Mouse (Mus musculus) telencephalon, adult 2 months (tissue): ENCODE measurements around the gene Prss56.

Experiments used
- DNase-seq: peaks from one replicate; pipeline ENCODE4 v3.0.0-alpha.2; 2011; ENCODE audit warnings: low read depth, low spot score

Gene Prss56

GRCm38 (mm10) chr1:87185526-87185925 lies 2.4 kb downstream of the Prss56 start:
- DNase-seq: no peak

DNA sequence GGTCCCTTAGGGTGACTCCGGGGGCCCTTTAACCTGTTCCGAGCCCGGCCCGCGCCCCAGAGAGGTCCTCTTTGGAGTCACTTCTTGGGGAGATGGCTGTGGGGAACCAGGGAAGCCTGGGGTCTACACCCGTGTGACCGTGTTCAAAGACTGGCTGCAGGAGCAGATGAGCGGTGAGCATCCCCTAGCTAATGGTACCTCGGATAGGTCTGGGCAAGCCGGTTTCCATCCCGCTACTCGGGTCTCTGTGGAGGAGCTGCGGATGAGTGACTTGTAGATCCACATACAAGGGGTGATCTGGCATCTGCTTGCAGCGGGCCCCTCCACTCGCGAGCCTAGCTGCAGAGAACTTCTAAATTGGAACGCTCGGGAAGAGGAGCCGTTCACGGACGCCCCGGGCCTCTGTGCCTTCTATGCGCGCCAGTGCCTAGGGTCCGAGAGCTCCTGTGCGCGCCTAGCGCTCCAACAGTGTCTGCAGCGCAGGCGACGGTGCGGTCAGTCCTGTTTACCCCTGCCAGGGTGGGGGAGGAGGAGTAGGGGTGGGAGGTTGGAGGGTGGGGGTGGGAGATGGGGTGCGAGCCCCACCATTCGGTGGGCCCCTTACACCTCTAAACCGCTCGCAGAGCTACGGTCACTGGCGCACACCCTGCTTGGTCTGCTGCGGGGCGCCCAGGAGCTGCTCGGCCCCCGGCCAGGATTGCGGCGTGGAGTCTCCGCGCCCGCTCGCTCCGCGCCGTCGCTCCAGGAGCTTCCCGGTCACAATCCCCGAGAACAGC lies 3.3 kb downstream of the Prss56 start:
- no peak for DNase-seq

- DNase-seq: peak; percentile 28
Measured at GRCm38 (mm10) chr1:87187037-87187355, 3.9 kb downstream of the Prss56 start.

- no peak for DNase-seq
Measured at GRCm38 (mm10) chr1:87190429-87190828, 7.3 kb downstream of the Prss56 start, which contains the start of gene Chrnd. TSS of gene Chrnd (plus strand) at chr1:87190607.

DNA sequence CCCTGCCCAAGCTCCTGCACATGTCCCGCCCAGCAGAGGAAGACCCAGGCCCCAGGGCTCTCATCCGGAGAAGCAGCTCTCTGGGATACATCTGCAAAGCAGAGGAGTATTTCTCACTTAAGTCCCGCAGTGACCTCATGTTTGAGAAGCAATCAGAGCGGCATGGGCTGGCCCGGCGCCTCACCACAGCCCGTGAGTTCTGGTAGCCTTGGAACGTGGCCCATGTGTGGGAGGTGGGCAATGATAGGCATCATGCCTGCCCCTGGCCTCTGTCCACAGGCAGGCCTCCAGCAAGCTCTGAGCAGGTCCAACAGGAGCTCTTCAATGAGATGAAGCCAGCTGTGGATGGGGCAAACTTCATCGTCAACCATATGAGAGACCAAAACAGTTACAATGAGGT lies 14.2 kb downstream of the Prss56 start:
- DNase-seq: no peak

DNA sequence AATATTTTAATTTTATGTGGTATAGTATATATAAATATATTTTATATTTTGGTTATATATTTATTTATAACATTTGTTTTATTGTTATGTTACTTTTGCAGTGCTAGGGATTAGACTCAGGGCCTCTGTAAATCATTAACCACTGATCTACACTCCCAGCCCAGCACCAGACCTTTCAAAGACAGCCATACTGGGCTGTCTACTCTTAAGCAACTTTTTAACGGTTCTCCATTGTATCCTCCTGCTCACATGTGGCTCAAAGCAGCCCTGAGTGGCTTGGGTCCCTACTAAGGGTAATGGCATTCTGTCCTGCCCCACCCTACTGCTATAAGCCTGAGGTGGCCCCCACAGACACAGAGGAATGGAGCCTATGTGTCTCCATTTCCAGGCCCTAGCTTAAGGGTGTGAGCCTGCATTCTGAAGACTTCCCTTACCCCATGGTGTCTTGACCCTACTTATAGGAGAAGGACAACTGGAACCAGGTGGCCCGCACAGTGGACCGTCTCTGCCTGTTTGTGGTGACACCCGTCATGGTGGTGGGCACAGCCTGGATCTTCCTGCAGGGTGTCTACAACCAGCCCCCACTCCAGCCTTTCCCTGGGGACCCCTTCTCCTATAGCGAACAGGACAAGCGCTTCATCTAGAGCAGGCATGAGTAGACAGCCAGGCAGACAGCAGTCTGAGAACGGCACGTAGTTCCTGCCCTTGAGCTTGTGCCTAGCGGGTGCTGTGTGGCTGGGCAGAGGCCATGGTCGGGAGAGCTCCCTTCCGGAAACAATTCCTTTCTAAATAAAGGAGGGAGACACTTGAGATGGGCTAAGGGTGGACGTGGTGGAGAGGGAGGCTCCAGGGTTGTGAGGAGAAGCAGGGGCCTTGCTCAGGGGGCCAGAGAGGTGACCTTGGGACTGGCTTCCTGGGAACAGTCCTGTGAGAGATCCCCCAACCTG lies 15.3 kb downstream of the Prss56 start:
- DNase-seq: no peak

DNA sequence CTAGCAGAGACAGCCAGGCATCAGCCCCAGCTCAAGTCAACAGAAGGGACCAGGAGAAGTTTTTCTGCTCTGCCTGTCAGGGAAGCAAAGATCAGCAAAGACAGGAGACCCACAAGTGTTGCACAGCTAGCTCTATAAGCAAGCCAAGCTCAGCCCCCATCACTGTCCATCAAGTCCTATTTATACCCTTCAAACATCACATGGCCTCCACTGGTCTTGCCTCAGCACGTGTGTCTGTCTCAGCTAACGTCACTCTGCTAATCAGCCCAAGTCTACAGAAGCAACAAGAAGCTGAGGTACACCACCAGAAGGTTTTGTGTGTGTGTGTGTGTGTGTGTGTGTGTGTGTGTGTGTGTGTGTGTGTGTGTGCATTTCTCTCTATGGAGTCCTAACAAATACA lies 17.7 kb downstream of the Prss56 start:
- no peak for DNase-seq

DNA sequence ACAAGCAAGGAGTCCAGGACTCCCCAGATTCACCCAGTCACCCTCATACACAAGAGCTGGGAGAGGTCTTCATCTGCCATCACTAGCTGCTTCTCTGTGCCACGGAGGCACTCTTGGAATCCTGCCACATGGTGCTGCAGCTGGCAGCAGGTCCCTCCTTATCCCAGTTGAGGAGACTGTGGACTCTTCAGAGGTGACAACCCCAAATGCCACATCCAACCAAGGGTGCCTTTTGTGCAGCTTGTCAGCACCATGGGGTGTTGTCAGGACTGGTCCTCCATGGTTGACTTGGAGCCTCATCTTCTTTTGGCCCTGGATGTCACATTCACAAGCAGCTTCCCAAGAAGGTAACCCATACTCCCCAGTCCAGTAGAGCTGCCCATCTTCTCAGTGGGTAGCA lies 18.7 kb downstream of the Prss56 start:
- DNase-seq: no peak

DNA sequence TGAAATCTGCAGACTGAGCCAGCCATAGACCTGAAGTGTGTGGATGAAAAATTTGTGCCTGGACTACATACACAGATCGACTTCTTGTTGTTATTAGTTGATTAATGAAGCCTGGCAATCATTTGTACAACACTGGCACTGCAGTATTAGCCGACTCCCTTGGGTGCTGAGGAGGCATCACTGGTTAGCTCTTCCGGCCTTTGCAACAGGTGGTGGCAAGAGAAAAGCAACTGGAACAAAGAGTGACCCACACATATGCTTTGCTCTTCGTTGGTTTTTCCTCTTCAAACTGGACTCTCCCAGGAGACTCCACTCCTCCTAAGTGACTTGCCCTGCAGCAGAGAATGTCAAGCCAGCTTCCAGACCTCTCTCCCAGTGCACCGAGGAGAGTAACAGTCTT lies 20.7 kb downstream of the Prss56 start:
- no peak for DNase-seq

DNA sequence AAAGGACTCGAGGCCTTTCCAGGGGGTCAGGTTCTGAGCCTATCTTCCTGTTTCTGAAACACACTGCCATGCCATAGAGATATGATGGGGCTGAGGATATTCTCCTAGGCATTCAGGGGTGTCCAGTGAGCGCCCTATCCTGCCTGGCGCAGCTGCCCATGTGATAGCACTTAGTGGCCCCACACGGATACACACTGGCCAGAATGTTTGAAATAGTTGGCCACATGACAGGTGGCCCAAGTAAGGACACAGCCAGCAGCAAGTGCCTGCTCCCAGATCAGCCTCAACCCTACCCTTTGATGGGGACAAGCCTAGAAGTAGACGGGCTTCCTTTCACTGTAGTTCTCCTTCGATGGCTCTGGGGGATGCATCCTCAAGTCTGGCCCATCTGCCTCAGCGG lies 21.4 kb downstream of the Prss56 start, which contains the start of gene Chrng:
Gene Chrng (plus strand): TSS at position 193 of the 400 bp plus-strand sequence.
- DNase-seq: no peak

GRCm38 (mm10) chr1:87205038-87205437 lies 21.9 kb downstream of the Prss56 start:
- DNase-seq: no peak

- no peak for DNase-seq
Measured at GRCm38 (mm10) chr1:87205502-87205901, 22.4 kb downstream of the Prss56 start.

- no peak for DNase-seq
Measured at GRCm38 (mm10) chr1:87206339-87206738, 23.2 kb downstream of the Prss56 start.

DNA sequence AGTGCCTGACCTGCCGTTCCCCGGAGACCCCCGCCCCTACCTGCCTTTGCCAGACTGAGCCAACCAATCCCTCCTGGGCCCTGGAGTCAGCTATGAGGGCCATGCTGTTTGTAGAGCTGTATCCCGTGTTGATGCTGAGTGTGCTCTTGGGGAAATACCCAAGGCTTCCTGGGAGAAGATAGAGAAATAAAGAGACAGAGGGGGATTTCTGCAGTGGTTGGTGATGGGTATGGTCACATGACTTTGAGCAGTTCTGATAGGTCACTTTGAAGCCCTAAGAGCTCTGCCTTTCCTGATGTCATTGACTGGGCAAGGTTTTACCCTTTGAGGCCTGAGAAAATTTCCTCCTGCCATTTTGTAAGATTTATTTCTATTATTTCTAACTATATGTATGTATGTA lies 28.3 kb downstream of the Prss56 start:
- DNase-seq: no peak

- DNase-seq: peak; percentile 90
Measured at GRCm38 (mm10) chr1:87213735-87214704, 30.9 kb downstream of the Prss56 start, which contains the start of gene Eif4e2. TSS of gene Eif4e2 (plus strand) at chr1:87213914.

GRCm38 (mm10) chr1:87214748-87215147 lies 31.6 kb downstream of the Prss56 start:
- no peak for DNase-seq

- DNase-seq: no peak
Measured at GRCm38 (mm10) chr1:87217938-87218337, 34.8 kb downstream of the Prss56 start.

DNA sequence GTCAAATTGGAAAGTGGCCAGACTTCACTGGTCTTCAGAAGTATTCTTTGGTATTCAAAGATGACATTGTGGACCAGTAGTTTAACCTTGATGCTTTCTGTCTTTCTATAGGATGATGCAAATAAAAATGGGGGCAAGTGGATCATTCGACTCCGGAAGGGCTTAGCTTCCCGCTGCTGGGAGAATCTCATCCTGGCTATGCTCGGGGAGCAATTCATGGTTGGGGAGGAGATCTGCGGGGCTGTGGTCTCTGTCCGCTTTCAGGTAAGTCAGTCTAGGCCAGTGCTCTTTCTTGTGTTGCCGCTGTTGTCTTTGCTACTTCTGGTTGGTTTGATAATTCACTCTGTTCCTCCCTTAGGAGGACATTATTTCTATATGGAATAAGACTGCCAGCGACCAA lies 42.6 kb downstream of the Prss56 start:
- no peak for DNase-seq

DNA sequence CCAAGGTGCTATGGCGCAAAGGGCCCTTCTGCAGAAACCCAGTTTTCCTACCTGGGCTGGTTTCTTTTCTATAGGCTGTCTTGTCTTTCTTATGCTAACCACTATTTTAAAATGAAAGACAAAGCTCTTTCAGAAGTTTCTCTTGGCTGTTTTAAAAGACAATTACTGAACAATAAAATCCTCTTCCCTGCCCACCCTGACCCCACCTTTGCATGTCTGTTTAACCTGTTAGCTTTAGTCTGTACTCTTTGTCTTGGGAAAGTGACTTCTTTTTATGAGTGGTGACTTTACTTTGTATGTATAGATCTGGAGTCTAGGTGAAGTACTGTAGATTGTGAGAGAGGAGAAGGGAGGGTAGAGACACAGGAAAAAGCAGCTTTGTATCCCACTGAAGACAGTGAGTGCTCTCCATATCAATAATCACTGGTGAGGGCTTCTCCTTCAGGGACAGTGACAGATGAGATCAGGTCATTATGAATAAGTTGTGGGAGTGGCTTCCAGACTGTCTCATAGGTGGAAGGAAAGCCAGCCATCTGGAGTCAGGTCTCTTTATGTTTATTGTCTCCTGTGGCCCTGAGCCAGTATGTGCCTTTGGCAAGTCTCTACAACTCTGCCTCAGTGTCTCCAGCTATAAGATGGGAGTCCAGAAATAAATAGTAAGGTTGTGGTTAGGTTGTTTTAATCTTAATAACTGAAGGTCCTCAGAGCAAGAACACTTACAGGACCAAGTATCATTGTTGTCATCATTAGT lies 43.5 kb downstream of the Prss56 start:
- no peak for DNase-seq

DNA sequence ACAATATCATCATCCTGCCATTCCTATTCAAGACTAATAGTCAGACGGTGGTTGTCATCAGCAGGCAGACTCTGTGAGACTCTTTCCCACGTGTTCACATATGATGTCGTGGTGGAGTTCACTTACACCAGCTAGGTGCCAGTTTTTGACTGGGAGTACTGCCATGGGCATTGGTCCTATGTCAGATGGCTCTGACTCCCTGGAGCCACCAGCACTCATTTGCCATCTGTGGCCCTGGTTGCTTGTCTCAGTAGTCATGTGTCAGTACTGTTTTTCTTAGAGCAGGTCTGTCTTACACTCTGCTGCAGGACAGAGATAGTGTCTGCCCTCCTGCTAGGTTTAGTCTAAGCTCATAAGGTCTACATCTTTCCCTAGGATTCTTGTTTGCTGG lies 44.0 kb downstream of the Prss56 start:
- no peak for DNase-seq

DNA sequence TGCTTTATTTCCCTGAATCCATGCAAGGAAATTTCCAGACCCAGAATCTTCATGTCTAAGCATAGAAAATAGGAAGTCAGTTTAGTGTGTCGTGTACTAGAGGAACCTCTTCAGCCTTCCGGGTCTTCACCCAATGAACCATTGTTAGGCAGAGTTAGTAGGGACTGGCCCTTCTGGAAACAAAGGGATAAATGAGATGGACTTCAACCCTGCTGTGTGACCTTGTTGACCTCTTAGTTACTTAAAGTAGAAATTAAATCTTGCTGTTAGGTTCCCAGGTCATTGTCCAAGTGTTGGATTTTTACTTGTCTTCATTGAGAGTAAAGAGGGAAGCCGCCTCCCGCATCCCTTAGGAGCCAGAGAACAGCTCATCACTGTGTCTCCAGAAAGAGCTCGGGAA lies 47.5 kb downstream of the Prss56 start:
- no peak for DNase-seq
